Mouse (Mus musculus): ENCODE measurements around the gene Gm10337. TPM values are rescaled to one million over a fixed set of nuclear protein-coding genes. Genes with fewer than 3 reads are reported as not detected.

Gm10337 gene
- polyA plus RNA-seq, 1 experiment from 2014 or later = 3.4 TPM

DNA sequence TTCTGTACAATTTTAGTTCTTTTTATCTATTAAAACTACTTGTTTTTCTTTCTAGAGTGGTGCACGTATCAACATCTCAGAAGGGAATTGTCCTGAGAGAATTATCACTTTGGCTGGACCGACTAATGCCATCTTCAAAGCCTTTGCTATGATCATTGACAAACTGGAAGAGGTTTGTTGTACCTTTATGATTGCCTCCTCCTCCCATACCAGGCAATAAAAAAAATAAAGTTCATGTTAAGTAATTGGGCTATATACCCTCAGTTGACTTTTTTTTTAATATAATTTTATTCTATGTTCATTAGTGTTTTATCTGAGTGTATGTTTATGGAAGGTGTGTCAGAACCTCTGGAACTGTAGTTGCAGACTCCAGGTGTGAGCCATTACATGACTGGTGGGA, 29.0 kb upstream of the Gm10337 start:
- H3K4me1 ChIP-seq (replicated peaks; ENCODE audit: control insufficient read depth, insufficient read depth, low read length) = peaks cover 11% of the 10 kb centered on the region; the same call in 1 of the 2 replicates
- H3K9me3 ChIP-seq (ENCODE audit: control insufficient read depth, low read length) = no peaks in the 10 kb centered on the region
- 96% methylated on average over 2 of the region's 2 CpGs for WGBS
- no peak overlapping the region for H3K27ac ChIP-seq (ENCODE audit: low read depth)
- H3K27me3 ChIP-seq (replicated peaks; ENCODE audit: control insufficient read depth, insufficient read depth, low read length) = no peaks in the 10 kb centered on the region
- DNase-seq (ENCODE audit: low spot score) = no peak
- no peak for ATAC-seq (replicated peaks; ENCODE audit: low FRiP score, low TSS enrichment, low read depth)
- no peak overlapping the region for H3K4me2 ChIP-seq (ENCODE audit: low read length)
- no peak overlapping the region for H3K9ac ChIP-seq (ENCODE audit: low read length)
- H3K36me3 ChIP-seq (ENCODE audit: control insufficient read depth, insufficient read depth, low read length) = peaks cover 65% of the 10 kb centered on the region
- no peak overlapping the region for H3K4me3 ChIP-seq (ENCODE audit: low read depth, low read length)

DNA sequence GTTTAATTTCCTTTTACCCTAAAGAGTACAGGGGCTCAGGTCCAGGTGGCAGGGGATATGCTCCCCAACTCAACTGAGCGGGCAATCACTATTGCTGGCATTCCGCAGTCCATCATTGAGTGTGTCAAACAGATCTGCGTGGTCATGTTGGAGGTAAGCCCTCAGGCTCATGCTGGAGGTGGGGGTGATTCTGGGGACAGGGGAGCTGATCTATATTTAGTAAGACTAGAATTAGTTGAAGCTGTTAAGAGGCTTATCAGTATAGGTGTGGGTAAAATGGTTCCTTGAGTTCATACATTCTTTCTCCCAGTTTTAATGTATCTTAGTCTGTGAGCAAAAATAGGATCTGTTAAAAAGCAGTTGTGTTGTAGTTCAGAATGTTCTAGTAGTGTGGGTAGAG, 20.4 kb upstream of the Gm10337 start:
- WGBS = 89% methylated on average over 3 of the region's 3 CpGs
- H3K4me2 ChIP-seq (ENCODE audit: low read length) = no peak overlapping the region
- peaks cover 95% of the 10 kb centered on the region for H3K36me3 ChIP-seq (ENCODE audit: control insufficient read depth, insufficient read depth, low read length)
- H3K4me3 ChIP-seq (ENCODE audit: low read depth, low read length) = no peak overlapping the region
- ATAC-seq (replicated peaks; ENCODE audit: low FRiP score, low TSS enrichment, low read depth) (no peak), DNase-seq (ENCODE audit: low spot score) (no peak)
- no peak overlapping the region for H3K27ac ChIP-seq (ENCODE audit: low read depth)
- no peaks in the 10 kb centered on the region for H3K4me1 ChIP-seq (replicated peaks; ENCODE audit: control insufficient read depth, insufficient read depth, low read length)
- H3K9ac ChIP-seq (ENCODE audit: low read length) = no peak overlapping the region
- H3K9me3 ChIP-seq (ENCODE audit: control insufficient read depth, low read length) = no peaks in the 10 kb centered on the region
- H3K27me3 ChIP-seq (replicated peaks; ENCODE audit: control insufficient read depth, insufficient read depth, low read length) = no peaks in the 10 kb centered on the region

DNA sequence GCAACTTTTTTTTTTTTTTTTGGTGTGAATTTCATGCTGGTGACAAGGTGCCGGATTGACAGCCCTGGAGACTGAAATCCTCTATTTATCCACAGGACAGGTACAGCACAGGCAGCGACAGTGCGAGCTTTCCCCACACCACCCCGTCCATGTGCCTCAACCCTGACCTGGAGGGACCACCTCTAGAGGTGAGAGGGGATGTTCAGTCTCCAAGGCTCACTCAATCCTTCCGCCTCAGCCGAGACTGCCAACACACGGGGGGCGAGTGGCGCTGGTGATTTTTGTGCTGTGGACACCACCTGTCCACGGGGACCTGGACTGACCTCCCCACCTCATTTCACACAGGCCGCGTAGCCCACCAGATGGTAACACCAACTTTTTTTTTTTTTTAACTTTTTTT, 17.7 kb upstream of the Gm10337 start:
- no peak for ATAC-seq (replicated peaks; ENCODE audit: low FRiP score, low TSS enrichment, low read depth)

DNA sequence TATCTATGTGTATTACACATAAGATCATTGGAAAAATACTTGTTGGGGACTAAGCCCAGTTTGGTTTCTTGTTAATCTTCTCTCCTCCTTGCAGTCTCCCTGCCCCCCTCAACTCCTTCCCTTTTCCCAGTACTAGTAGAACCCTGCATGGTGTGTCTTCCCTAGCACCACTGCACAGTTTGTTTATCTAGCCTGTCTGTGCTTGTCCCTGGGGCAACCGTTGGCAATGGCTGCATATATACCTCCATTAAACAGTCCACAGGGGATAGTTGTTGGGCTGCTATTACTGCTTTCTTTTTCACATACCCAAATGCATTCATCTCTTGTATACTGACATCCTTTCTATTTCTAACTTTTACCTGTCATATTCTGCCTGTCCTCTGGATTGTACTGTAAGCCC, 15.9 kb upstream of the Gm10337 start:
- ATAC-seq (replicated peaks; ENCODE audit: low FRiP score, low TSS enrichment, low read depth) = no peak
- H3K36me3 ChIP-seq (ENCODE audit: control insufficient read depth, insufficient read depth, low read length) = peaks cover 95% of the 10 kb centered on the region

More for the DNA sequence above, 17.7 kb upstream of the Gm10337 start:
- no peak for DNase-seq (ENCODE audit: low spot score)
- 88% methylated on average over 12 of the region's 12 CpGs for WGBS
- Histone ChIP-seq H3K4me2 (ENCODE audit: low read length) (no peak overlapping the region), H3K4me3 (ENCODE audit: low read depth, low read length) (no peak overlapping the region), H3K36me3 (ENCODE audit: control insufficient read depth, insufficient read depth, low read length) (peaks cover 95% of the 10 kb centered on the region), H3K4me1 (replicated peaks; ENCODE audit: control insufficient read depth, insufficient read depth, low read length) (no peaks in the 10 kb centered on the region), H3K27me3 (replicated peaks; ENCODE audit: control insufficient read depth, insufficient read depth, low read length) (no peaks in the 10 kb centered on the region), H3K9ac (ENCODE audit: low read length) (no peak overlapping the region), H3K27ac (ENCODE audit: low read depth) (no peak overlapping the region), H3K9me3 (ENCODE audit: control insufficient read depth, low read length) (no peaks in the 10 kb centered on the region)

DNA sequence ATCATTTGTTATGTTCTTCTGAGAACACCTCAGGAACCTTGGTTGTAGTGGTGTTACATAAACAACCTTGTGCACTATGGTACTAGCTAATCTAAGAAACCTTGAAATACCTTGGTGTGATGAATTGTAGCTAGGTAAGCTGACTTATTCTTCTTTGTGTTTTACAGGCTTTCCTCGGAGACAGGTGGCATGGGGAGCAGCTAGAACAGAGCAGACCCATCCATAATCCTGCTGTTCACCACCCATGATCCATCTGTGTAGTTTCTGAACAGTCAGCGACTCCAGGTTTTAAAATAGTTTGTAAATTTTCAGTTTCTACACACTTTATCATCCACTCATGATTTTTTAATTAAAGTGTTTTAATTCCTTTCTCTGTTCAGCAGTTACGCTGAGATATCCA, 5.2 kb upstream of the Gm10337 start:
- WGBS = 91% methylated on average over 3 of the region's 3 CpGs
- H3K9ac ChIP-seq (ENCODE audit: low read length) = no peak overlapping the region
- no peak overlapping the region for H3K4me3 ChIP-seq (ENCODE audit: low read depth, low read length)
- ATAC-seq (replicated peaks; ENCODE audit: low FRiP score, low TSS enrichment, low read depth) = no peak
- H3K27me3 ChIP-seq (replicated peaks; ENCODE audit: control insufficient read depth, insufficient read depth, low read length) = no peaks in the 10 kb centered on the region
- no peaks in the 10 kb centered on the region for H3K4me1 ChIP-seq (replicated peaks; ENCODE audit: control insufficient read depth, insufficient read depth, low read length)
- no peak overlapping the region for H3K4me2 ChIP-seq (ENCODE audit: low read length)
- DNase-seq (ENCODE audit: low spot score) = no peak
- no peak overlapping the region for H3K27ac ChIP-seq (ENCODE audit: low read depth)
- H3K9me3 ChIP-seq (ENCODE audit: control insufficient read depth, low read length) = no peaks in the 10 kb centered on the region
- H3K36me3 ChIP-seq (ENCODE audit: control insufficient read depth, insufficient read depth, low read length) = peaks cover 99% of the 10 kb centered on the region

More for the DNA sequence above, 15.9 kb upstream of the Gm10337 start:
- Histone ChIP-seq H3K9me3 (ENCODE audit: control insufficient read depth, low read length) (no peaks in the 10 kb centered on the region), H3K4me2 (ENCODE audit: low read length) (no peak overlapping the region), H3K4me1 (replicated peaks; ENCODE audit: control insufficient read depth, insufficient read depth, low read length) (no peaks in the 10 kb centered on the region), H3K4me3 (ENCODE audit: low read depth, low read length) (no peak overlapping the region), H3K27ac (ENCODE audit: low read depth) (no peak overlapping the region), H3K27me3 (replicated peaks; ENCODE audit: control insufficient read depth, insufficient read depth, low read length) (no peaks in the 10 kb centered on the region), H3K9ac (ENCODE audit: low read length) (no peak overlapping the region)
- no peak for DNase-seq (ENCODE audit: low spot score)
- 58% methylated on average over 1 of the region's 1 CpGs for WGBS

DNA sequence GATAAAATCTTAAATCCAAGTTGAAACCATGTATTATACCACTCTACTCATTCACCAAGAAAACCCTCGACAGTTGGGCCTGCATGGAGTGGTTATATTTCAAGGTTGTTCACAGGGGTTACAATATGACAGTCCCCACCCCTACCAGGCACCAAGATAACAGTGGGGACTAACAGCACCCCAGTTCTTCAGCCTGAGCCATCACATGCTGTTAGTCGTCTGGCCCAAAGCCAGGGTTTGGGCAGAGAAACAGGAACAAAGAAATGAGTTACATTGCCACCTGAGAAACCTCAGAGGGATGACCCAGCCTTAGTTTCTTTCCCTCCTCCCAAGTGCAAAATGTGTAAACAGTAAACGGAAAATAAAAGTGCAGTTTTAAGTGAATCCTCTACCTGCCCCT, 4.2 kb upstream of the Gm10337 start:
- H3K36me3 ChIP-seq (ENCODE audit: control insufficient read depth, insufficient read depth, low read length) = peaks cover 99% of the 10 kb centered on the region
- WGBS = 64% methylated on average over 3 of the region's 3 CpGs
- no peak overlapping the region for H3K27ac ChIP-seq (ENCODE audit: low read depth)
- no peak for DNase-seq (ENCODE audit: low spot score)
- H3K4me3 ChIP-seq (ENCODE audit: low read depth, low read length) = no peak overlapping the region
- ATAC-seq (replicated peaks; ENCODE audit: low FRiP score, low TSS enrichment, low read depth) = no peak
- no peak overlapping the region for H3K9ac ChIP-seq (ENCODE audit: low read length)
- H3K9me3 ChIP-seq (ENCODE audit: control insufficient read depth, low read length) = no peaks in the 10 kb centered on the region
- no peaks in the 10 kb centered on the region for H3K27me3 ChIP-seq (replicated peaks; ENCODE audit: control insufficient read depth, insufficient read depth, low read length)
- H3K4me2 ChIP-seq (ENCODE audit: low read length) = no peak overlapping the region
- no peaks in the 10 kb centered on the region for H3K4me1 ChIP-seq (replicated peaks; ENCODE audit: control insufficient read depth, insufficient read depth, low read length)

DNA sequence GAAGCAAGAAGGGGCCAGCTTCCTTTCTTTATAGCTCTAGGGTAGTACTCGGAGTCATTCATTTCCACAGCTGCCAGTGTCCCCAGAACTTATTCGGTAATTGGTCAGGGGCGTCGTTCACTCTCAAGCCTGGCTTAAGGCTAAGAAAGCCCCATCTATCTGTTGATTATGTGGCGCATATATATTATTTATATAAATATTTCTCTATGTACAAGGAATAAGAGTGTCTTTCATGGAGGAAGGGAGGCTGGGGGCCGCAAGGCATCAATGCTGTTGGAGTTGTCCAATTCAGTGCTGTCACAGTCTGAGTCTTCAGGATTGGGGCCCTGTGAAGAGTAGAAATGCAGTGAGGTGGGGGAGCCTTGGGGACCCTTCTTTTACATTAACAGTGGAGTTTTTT, 3.7 kb upstream of the Gm10337 start:
- Histone ChIP-seq H3K9me3 (ENCODE audit: control insufficient read depth, low read length) (no peaks in the 10 kb centered on the region), H3K4me3 (ENCODE audit: low read depth, low read length) (no peak overlapping the region), H3K36me3 (ENCODE audit: control insufficient read depth, insufficient read depth, low read length) (peaks cover 99% of the 10 kb centered on the region), H3K4me1 (replicated peaks; ENCODE audit: control insufficient read depth, insufficient read depth, low read length) (no peaks in the 10 kb centered on the region), H3K9ac (ENCODE audit: low read length) (no peak overlapping the region), H3K4me2 (ENCODE audit: low read length) (no peak overlapping the region), H3K27ac (ENCODE audit: low read depth) (no peak overlapping the region), H3K27me3 (replicated peaks; ENCODE audit: control insufficient read depth, insufficient read depth, low read length) (no peaks in the 10 kb centered on the region)
- 85% methylated on average over 6 of the region's 6 CpGs for whole genome bisulfite sequencing
- DNase-seq (ENCODE audit: low spot score) = no peak
- ATAC-seq (replicated peaks; ENCODE audit: low FRiP score, low TSS enrichment, low read depth) = no peak

DNA sequence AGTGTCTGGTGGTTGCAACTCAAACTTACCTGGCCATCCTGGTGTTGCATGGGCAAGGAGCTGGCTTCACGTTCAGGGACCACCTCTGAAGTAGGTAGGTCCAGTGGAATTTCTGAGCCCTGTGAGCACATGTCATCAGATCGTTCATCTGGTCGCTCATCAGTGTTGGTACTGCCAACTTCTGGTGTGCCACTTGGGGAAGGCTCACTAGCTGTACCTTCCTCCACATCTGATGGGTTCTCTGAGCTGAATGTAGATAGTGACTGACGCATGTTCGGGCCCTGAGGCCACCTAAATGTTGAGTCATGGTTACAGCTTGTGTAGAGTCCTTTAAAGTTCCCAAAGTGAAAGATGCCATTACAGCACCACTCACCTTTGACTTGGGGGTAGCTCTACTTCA, 3.0 kb upstream of the Gm10337 start:
- 94% methylated on average over 5 of the region's 5 CpGs for WGBS
- no peak overlapping the region for H3K27ac ChIP-seq (ENCODE audit: low read depth)
- H3K4me1 ChIP-seq (replicated peaks; ENCODE audit: control insufficient read depth, insufficient read depth, low read length) = no peaks in the 10 kb centered on the region
- no peaks in the 10 kb centered on the region for H3K27me3 ChIP-seq (replicated peaks; ENCODE audit: control insufficient read depth, insufficient read depth, low read length)
- peaks cover 99% of the 10 kb centered on the region for H3K36me3 ChIP-seq (ENCODE audit: control insufficient read depth, insufficient read depth, low read length)
- ATAC-seq (replicated peaks; ENCODE audit: low FRiP score, low TSS enrichment, low read depth) (no peak), DNase-seq (ENCODE audit: low spot score) (no peak)
- no peaks in the 10 kb centered on the region for H3K9me3 ChIP-seq (ENCODE audit: control insufficient read depth, low read length)
- no peak overlapping the region for H3K4me2 ChIP-seq (ENCODE audit: low read length)
- H3K9ac ChIP-seq (ENCODE audit: low read length) = no peak overlapping the region
- H3K4me3 ChIP-seq (ENCODE audit: low read depth, low read length) = no peak overlapping the region

DNA sequence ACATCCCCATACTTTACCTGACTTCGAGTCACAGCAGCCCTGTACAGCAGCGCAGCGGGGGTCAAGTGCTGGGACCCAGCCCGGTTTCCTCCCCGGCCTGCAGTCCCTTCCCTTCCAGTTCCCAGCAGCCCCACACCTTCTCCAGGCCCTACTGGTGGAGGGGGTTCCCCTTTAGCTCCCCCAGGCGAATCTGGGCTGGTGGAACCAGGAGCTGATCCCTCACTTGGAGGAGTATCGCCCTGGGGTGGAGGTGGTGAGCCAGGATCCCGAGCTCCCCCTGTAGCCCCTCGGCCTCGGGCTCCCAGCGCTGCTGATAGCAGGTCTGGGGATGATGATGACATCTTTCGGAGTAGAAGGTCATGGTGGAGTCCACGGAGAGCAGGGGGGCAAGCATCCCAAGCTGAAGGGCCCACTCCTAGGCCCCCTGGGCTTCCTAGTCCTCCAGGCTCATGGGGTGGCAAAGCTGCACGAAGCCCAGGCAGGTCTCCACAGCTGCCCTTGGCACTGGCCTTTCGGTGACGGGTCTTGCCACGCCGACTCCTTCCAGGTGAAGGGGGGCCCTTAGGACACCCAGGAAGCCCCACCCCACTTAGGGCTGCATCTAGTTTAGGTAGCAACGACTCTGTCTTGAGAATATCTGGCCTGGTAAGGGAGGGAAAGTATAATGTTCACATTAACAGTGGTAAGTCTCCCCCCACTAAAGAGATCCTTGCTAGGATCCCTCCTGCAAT, 2.3 kb upstream of the Gm10337 start:
- no peak overlapping the region for H3K4me2 ChIP-seq (ENCODE audit: low read length)
- H3K36me3 ChIP-seq (ENCODE audit: control insufficient read depth, insufficient read depth, low read length) = peaks cover 95% of the 10 kb centered on the region
- no peaks in the 10 kb centered on the region for H3K27me3 ChIP-seq (replicated peaks; ENCODE audit: control insufficient read depth, insufficient read depth, low read length)
- 90% methylated on average over 19 of the region's 19 CpGs for WGBS
- no peaks in the 10 kb centered on the region for H3K9me3 ChIP-seq (ENCODE audit: control insufficient read depth, low read length)
- H3K27ac ChIP-seq (ENCODE audit: low read depth) = no peak overlapping the region
- H3K9ac ChIP-seq (ENCODE audit: low read length) = no peak overlapping the region
- DNase-seq (ENCODE audit: low spot score) = no peak
- H3K4me3 ChIP-seq (ENCODE audit: low read depth, low read length) = no peak overlapping the region
- no peak; the same call in 1 of the 2 replicates for ATAC-seq (replicated peaks; ENCODE audit: low FRiP score, low TSS enrichment, low read depth)
- no peaks in the 10 kb centered on the region for H3K4me1 ChIP-seq (replicated peaks; ENCODE audit: control insufficient read depth, insufficient read depth, low read length)
